Mouse (Mus musculus) cerebellum, adult 9-11 months (tissue): ENCODE data around the gene Des.

Experiments used
- DNase-seq: peaks from one replicate; pipeline ENCODE4 v3.0.0; 2022

Gene Des

DNA sequence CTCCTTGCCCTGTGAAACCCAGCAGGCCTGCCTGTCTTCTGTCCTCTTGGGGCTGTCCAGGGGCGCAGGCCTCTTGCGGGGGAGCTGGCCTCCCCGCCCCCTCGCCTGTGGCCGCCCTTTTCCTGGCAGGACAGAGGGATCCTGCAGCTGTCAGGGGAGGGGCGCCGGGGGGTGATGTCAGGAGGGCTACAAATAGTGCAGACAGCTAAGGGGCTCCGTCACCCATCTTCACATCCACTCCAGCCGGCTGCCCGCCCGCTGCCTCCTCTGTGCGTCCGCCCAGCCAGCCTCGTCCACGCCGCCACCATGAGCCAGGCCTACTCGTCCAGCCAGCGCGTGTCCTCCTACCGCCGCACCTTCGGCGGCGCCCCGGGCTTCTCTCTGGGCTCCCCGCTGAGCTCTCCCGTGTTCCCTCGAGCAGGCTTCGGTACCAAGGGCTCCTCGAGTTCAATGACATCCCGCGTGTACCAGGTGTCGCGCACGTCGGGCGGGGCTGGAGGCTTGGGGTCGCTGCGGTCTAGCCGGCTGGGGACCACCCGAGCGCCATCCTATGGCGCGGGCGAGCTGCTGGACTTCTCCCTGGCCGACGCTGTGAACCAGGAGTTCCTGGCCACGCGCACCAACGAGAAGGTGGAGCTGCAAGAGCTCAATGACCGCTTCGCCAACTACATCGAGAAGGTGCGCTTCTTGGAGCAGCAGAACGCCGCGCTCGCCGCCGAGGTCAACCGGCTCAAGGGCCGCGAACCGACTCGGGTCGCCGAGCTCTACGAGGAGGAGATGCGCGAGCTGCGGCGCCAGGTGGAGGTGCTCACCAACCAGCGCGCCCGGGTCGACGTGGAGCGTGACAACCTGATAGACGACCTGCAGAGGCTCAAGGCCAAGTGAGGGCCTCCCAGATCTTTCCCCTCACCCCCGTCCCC, at the start of gene Des:
Des (plus strand) TSS at position 218 of the 920 bp plus-strand sequence.
- peak; percentile 54 for DNase-seq

DNA sequence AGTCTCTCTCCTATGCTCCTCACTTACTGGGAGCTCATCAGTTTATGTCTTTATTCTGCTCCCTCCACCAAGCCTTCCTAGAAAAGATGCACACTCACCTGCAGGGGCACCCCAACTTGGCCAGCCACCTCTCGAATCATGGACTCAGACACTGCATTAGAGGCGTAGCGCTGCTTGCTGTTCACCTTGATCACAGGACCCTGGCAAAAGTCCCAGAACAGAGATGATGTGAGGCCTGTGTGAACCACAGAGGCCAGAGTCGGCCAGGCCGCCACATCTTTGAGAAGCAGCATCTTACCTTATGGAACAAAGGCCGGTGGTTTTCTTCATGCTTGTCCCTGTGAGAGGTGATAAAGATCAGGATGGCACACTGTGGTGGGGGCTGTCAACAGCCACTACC, 48.4 kb upstream of the Des start:
- DNase-seq, result no peak

DNA sequence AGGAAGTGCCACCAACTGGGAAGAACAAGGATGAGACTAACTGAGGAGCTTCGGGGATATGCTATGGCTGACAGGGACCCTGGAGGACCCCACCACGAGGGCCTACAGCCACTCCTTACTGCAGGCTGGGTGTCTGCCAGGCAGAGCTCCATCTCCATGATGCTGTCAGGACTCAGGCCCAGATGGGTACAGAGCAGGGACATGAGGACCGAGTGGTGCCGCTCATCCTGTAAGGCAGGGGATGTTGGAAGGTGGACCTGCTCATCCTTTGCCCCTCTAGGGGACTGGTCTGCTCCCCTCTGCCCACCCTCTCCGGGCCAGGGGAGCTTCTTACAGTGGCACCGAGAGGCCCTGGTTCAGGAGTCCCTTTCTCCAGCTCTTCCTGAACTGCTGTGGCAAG, 45.1 kb upstream of the Des start:
- DNase-seq, result peak; percentile 65

DNA sequence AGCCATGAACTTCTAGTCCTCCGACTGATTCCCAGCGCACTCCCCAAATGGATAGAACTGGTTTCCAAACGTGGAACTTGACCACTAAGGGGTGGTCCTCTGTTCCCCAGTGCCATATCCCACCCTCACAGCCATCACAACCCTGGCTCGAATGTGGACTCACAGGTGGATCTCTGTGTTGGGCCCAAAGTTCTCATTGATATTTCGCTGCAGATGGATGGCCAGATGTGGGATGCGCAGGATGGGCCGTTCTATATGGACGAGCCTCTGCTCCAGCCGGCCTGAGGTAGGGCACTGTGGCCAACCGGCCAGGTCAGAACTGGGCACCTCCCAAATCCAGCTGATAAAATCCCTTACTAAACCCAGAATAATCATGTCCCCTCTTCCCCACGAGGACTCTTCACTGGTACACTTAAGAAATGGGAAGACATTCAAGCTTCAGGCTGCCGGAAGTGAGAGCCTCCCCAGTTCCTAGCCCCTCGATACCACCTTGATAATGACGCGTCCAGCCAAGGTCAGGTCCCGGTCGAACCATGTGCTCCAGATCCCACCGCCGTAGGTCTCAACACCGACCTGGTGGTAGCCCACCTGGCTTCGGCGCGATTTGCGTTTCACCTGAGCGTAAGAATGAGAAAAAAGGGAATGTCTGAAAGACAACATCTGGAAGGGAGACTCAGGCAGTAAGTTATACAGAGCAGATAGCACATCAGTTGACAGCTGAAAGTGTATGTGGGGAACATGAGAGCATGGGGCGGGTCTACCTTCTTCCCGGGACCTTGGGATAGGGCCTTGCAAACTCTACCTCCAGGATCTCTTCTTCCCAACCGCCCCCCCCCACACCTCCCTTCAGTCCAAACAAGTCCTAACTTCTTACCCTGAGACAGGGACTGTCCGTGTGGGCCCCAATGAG, 44.4 kb upstream of the Des start:
- DNase-seq, result peak; percentile 74

DNA sequence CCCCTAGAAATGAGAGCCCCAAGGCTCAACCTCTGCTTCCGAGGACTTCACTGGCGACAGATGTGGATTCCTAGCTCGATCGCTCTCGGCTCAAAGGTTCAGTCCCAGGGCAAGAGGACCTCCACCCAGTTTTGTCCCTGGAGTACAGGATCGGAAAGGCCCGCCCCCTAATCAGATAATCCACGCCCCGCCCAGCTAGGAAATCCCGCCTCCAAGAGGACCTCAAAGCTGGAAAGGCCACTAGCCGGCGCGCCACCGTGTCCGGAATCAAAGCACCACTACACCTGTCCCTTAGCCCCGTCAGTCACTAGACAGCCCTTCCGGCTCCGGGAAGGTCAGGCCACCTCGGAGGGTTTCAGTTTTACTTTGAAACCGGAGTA, 43.3 kb upstream of the Des start:
- DNase-seq, result peak; percentile 93

DNA sequence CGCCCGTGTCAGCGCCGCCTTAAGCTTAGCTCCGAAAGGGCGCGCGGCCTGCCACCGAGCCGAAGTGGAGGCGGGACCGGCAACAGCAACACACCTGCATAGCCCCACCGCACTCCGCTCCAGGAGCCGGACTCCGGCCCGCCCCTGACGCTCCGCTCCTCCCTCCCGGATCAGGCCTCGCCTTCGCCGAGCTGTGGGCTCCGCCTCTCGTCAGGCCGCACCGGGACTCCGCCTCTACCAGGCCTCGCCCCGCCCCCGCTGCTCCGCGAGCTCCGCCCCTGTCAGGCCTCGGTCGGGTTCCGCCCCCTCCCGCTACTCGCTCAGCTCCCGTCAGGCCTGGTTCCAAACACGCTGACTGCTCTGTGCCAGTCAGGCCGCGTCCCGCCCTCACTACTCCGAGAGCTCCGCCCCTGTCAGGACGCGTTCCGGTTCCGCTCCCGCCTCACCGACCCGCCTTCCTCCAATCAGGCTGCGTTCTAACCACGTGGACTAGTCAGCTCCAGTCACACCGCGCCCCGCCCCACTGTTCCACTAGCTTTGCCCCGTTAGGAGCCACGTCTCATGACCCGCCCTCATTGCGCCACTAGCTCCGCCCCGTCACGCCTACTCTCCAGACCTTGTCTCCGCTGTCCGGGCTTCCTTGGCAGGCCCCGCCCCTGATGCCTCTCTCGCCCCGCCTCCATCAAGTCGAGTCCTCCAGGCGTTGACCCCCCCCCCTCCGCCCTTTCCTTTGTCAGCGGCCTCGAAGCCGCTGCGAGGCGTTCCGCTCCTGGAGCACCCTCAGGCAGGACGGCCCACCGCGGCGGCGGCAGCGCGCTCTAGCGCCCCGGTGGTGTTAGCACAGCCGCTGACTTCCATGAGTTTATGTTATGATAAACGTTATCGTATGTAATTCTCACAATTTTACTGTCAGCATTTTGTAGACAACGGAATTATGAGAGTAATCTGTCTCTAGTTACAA, 42.6 kb upstream of the Des start, which contains the start of gene Dnpep:
Dnpep (minus strand) TSS at position 750 of the 961 bp plus-strand sequence.
- DNase-seq, result peak; percentile 100

DNA sequence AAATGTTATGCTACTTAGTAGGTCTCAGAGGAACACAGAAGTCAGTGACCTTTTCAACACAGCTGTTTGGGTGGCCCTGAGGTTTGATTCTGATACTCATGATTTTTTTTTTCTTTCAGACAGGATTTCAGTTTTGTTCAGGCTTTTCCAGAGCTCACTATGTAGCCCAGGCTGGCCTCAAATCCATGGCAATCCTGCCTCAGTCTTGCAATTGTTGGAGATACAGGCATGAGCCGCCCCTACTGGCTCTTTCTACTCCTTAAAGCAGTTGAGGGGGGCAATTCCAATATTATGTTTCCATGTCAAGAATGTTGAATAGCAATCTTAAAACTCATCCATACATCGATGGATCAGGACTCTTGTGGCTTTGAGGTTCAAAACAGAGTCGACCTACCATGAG, 41.8 kb upstream of the Des start:
- peak; percentile 61 for DNase-seq

DNA sequence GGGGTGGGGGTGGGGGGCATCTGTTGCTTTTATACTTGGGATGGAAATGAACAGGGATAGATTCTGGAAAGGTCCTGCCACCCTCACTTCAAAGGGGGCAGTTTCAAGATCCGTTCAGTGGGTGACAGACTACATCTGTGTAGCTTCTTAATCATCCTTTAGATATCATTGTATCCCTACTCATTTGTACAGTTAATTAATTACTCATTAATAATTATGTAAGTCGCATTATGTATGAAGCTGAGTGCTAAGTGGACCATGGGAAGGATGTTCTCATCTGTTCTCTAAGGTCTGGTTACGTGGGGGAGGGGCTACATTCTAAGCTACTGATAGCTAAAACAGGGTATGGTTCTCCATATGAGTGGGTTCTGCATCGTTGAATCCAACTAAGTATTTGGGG, 41.4 kb upstream of the Des start:
- peak; percentile 63 for DNase-seq

DNA sequence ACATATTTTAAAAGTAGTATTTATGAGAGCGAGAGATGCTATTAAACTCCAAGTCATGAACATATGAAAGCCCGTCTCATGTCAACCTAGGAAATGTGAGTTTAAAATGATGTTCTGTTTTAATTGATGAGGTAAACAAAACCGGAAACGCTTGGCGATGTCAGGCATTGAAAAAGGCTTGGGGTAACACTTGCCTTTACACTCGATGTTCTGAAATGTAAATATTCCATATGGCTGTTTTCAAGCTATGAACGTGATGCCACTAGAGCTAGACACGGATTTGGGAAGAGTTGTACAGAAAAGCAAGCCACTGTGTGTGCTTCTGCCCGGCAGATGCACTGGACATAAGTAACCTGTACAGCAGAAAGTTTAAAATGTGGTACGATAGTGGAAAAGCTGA, 41.0 kb upstream of the Des start:
- DNase-seq, result peak; percentile 37

DNA sequence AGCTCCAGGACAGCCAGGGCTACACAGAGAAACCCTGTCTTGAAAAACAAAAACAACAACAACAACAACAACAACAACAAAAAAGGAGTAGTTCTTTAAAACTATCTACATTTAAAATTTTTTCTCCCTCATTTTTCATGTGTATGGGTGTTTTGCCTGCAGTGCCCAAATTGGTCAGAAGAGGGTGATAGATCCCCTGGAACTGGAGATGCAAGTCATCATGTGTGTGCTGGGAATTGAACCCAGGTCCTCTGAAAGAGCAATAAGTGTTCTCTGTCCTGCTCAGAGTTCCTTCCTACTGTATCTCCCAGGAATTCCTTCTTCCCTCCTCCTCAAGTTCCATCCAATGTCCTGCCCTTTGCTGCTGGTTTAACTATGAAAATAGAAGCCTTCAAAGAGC, 32.7 kb upstream of the Des start:
- DNase-seq, result no peak

DNA sequence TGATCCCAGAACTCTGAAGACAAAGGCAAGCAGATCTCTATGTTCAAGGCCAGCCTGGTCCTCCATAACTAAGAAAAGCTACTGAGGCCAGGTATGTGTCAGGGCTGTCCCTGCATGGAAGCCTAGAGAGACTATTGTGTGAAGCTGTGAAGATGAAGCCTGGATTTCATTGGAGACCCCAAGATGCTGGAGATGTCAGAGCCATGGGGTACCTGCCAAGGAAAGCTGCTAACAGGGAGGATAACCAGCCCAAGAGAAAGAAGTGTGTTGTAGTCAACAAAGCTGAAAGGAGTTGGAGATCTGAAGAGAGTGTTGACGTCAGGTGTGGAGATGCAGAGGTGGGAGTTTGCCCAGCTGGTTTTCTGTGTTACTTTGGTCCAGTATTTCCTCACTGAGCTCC, 28.9 kb upstream of the Des start:
- no peak for DNase-seq

DNA sequence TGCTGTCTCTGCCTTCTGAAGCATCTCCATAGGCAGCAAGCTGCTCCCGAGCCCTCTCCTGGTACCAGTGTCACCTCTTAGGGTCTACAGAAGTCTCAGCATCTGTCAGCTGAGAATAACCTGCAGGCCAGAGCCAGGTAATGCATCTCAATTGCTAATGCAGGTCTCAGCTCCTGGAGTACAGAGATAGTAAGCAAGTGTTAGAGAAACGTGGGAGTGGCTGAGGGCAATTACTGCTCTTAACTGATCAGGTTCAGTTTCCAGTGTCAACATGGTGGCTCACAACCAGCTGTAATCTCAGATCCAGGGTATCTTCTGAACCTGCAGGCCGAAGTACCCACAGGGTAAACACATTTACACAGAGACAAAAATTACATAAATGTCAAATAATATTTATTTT, 23.7 kb upstream of the Des start:
- no peak for DNase-seq

DNA sequence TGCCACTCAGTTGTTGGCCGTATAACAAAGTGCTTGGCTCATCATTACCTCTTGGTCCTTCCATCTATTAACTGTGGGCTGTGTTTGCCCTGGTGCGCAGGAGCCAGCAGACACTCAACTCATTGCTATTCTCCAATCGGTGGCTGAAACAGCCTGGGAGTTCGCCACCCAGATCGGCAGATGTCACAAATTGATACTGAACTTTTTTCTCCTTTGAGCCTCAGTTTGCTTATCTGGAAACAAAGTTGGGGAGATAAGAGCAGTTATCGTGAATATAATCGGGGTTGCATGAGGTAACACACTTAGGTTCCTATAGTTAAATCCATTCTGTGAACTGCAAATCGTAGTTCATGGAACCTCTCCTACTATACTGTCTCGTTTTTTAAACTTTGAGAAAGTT, 23.0 kb upstream of the Des start:
- DNase-seq, result no peak

DNA sequence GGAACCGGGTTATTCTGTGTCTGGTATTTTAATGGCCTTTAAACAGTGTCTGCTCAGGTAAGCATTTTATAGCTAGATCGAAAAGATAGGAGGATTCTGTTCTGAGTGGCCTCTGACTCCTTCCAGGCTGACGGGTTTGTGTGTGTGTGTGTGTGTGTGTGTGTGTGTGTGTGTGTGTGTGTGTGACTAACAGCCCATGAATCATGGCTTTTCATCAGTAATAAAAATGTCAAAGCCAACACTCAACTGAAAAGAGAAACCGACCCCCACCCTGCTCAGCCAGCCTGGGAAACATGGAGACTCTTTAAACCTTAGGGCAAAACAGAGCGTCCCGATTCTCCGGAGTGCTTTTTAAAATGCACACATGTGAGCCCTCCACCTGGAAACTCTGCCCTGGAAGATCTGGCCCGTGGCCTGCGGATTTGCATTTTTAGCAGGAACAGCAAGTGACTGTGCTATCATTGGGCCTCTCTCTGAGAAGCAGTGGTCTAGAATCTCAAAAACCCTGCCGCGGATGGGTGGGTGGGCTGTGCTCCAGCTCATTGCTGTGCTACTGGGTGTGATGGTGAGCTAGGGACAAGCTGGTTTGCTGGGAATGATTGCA, 21.9 kb upstream of the Des start:
- no peak for DNase-seq

DNA sequence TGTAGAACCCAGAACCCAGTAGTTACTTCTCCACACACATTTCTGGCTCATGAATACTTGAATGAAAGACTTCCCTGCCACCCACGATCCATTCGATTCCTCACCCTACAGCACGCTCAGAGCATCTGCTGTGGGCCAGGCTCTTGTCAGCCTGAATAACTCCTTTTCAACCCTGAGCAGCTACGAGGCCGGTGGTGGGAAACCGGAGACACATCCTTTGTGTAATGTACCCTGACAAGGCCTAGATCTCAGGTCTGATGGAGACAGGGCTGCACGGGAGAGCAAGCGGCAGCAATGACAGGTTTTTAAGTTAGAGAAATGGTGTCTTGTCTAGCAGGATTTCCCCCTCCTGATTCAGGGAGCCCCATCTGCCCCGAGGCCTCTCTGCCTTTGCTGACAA, 20.8 kb upstream of the Des start:
- no peak for DNase-seq

DNA sequence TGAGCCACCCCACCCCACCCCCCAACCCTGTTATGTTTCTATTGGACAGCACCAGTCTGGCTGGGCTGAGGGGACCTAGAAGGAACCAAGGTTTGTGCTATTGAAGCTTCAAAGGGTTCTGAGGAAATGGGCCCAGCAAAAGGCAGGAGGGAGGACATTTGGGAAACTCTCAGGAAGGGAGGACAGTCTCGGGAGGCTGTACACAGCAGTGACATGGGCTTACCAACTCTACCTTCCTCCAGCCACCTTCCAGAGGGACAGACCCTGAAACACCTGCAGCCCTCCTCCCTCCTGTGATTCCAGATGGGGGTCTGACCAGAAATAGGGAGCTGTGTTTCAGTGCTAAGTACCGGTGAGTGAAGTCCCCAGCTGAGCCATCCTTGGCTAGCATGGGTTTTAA, 19.6 kb upstream of the Des start:
- DNase-seq, result no peak

DNA sequence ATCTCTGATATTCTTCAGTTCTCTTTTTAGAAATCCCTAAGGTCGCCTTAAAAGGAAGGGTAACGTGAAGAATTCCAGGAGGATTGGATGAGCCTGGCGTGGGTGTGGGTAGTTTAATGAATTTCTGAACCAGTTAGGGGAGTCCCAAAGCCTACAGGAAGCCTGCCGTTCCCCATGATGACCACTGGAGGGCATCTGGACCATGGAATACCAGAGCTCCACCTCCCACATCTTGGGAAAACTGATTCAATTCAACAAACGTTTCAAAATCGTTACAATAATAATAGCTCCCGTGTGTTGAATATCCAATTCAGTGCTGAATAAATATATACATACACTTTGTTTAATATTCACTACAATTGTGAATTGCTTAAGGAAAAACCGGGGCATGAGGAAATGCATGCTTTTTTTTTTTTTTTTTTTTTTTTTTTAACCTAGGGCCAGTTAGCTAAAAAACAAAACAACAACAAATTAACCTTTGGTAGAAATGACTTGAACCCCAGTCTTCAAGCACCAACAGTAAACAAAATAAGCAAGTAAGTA, 17.2 kb upstream of the Des start:
- DNase-seq, result peak; percentile 81

DNA sequence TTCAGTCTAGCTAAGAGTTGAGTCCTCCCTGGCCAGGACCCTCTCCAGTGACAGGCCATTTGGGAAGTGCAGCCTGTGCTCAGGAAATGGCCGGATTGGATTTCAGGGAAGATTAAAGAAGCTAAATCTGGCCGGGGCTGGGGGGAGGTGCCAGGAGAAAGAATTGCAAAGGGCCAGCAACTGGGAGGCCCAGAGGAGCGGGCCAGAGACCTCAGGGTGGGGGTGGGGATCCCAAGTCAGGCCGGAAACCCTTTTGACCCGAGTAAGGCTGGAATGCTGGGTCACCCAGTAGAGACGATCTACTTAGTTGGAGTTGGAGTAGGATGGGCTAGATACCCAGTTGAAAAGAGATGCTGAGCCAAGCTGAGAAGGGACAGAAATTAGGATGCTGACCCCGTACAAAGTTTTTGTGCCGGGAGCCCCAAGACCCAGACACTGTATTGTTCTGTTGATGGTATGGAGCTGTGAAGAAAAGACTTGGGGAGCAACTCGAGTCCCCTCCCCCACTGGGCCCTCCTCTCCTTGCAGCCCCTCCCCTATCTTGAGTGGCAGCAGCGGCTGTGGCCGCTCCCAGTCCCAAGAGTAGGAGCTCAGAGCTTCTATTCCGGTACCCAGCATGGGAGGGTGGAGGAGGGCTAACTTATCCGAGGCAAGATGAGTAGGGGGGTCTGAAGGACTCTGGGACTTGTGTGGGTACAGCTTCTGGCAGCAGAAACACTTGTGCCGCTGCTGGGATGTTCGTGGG, 15.7 kb upstream of the Des start:
- DNase-seq, result no peak

DNA sequence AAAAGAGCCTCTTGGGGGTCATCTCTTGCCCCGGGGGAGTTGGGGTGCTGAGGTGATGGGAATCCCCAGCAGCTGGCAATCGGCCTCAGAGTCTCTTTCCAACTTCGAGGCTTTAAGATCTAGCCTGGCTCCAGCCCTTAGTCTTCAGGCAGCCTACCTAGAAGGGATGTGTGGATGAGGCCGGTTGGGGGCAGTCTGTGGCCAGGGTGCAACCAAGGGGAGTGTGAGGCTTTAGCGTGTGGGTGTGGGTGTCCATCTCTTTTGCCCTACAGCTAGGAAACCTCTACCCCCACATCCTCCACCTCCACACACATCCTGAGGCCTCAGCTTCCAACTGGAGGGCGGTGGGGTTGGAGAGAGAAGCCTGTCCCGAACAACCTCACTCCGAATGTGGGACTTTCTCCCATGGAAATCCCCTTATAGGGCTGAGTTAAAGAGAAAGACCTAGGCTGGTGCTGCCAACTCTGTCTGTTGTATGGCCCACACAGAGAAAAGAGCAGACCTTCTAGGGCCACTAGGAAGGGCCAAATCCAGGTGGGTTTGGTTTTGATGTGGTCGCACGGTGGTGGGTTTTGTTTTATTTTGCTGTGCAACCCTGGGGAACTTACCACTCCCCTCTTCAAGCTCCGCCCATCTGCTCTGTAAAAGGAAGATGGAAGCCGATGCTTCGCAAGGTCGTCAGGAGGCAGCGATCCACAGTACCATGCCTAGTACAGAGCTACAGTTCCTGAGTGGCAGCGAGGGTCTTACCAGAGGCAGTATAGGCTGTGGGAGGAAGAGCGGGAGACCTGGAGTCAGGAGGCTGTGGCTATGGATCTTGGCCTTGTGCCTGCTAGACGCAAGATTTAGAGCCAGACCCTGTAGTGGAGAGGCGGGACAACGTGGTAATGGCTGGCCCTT, 14.8 kb upstream of the Des start:
- no peak for DNase-seq

DNA sequence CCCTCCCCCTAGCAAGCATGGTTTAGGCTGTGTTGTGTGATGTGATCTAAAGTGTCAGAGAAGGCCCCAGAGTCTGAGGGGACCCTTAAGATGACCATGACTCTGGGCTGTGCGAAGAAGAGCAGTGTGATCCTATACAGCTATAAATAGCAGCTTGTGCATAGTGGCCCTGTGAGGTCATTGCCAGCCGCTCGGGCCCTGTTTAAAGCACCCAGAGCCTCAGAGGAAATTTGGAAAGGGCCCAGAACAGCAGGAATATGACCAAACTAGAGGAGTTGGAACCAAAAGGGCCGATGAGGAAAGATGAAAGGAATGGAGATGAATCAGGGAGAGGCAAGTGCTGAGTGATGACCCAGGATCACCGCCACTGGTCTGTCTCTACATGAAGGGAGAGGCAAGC, 12.8 kb upstream of the Des start:
- DNase-seq, result no peak
